Mouse (Mus musculus) heart, embryonic 16.5 days (tissue): ENCODE data around the gene Epop. TPM values are rescaled to one million over a fixed set of nuclear protein-coding genes. Genes with fewer than 3 reads are reported as not detected.
"Not testable (repeated sequence)": the region's sequence is repeated elsewhere in the genome, so short reads cannot be mapped to it uniquely, and the experiment has no call there.

Experiments used
- ATAC-seq: fragments of 200-750 bp; cut with Nextera tagmentation; replicated peaks from 2 replicates; pipeline ENCODE4 v1.8.0; 2017; ENCODE audit warnings: moderate number of reproducible peaks; ENCODE audit not compliant: insufficient read depth, low FRiP score; ENCODE audit errors: extremely low read depth
- H3K27ac ChIP-seq: fragments of 300-500 bp; sonication (generic); 2 replicates; pipeline ENCODE4 v1.5.1; 2014; ENCODE audit warnings: mild to moderate bottlenecking, low read length, control low read depth, moderate library complexity
- H3K27me3 ChIP-seq: fragments of 300-500 bp; sonication (generic); 2 replicates; pipeline ENCODE4 v1.6.1; 2014; ENCODE audit warnings: low read length, mixed read lengths; ENCODE audit not compliant: control insufficient read depth, insufficient read depth
- H3K36me3 ChIP-seq: fragments of 300-500 bp; sonication (generic); 2 replicates; pipeline ENCODE4 v1.6.1; 2014; ENCODE audit not compliant: control insufficient read depth, insufficient read depth
- H3K4me1 ChIP-seq: fragments of 300-500 bp; sonication (generic); 2 replicates; pipeline ENCODE4 v1.6.1; 2014; ENCODE audit warnings: low read length, mixed read lengths; ENCODE audit not compliant: control insufficient read depth, insufficient read depth
- H3K4me2 ChIP-seq: fragments of 300-500 bp; sonication (generic); 2 replicates; pipeline ENCODE4 v1.6.1; 2014; ENCODE audit warnings: low read depth, mild to moderate bottlenecking, control low read depth, low read length
- H3K4me3 ChIP-seq: fragments of 300-500 bp; sonication (generic); 2 replicates; pipeline ENCODE4 v1.5.1; 2014; ENCODE audit warnings: mild to moderate bottlenecking, control low read depth, low read length
- H3K9ac ChIP-seq: fragments of 300-500 bp; sonication (generic); 2 replicates; pipeline ENCODE4 v1.6.1; 2014; ENCODE audit warnings: low read length, control low read depth
- H3K9me3 ChIP-seq: fragments of 300-500 bp; sonication (generic); replicated peaks from 2 replicates; pipeline ENCODE4 v1.6.1; 2016; ENCODE audit warnings: low read length; ENCODE audit not compliant: control insufficient read depth
- WGBS: fragments of 180-500 bp; shearing (Covaris S2); extraction: QIAGEN DNeasy Blood & Tissue Kit; methylation state at CpG from one replicate; pipeline ENCODE4 v1.1.7; 2014; 5-methylcytosine and 5-hydroxymethylcytosine counted together
- polyA plus RNA-seq: library from polyadenylated mRNA; unstranded; fragments of >200 nt; fragmentation: Nextera tagmentation; extraction: Ambion mirVana; gene quantifications from 2 replicates; pipeline ENCODE4 v1.2.1, GENCODE M21; 2015

Epop gene
- polyA plus RNA-seq, 1 experiment from 2014 or later: 0.70 TPM

DNA sequence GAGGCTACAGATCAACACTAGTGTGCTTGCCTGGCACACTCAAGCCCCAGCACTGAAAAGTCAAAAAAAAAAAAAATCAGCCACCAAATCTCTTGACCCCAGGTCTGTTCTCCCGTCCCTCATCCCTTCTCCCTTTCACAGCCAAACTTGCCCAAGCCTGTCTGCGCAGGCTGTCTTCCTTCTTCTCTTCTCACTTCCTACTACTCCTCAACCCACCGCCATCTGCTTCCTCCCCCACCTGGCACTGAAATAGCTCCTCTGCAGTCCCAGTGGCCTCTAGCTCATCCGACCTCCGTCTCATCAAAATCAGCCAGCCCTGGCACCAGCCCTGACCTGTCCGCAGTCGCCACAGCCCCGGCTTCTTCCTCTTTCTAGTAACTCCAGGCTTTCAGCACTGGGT is 12.2 kb upstream of the Epop start:
- ATAC-seq: no peak
- Histone ChIP-seq H3K27ac (no peak overlapping the region), H3K36me3 (no peaks in the 10 kb centered on the region), H3K4me1 (no peaks in the 10 kb centered on the region), H3K9me3 (peaks cover 3% of the 10 kb centered on the region), H3K9ac (no peak overlapping the region), H3K4me3 (no peak overlapping the region), H3K27me3 (no peaks in the 10 kb centered on the region), H3K4me2 (no peak overlapping the region)
- WGBS: 40% methylated on average over 8 of the region's 8 CpGs

DNA sequence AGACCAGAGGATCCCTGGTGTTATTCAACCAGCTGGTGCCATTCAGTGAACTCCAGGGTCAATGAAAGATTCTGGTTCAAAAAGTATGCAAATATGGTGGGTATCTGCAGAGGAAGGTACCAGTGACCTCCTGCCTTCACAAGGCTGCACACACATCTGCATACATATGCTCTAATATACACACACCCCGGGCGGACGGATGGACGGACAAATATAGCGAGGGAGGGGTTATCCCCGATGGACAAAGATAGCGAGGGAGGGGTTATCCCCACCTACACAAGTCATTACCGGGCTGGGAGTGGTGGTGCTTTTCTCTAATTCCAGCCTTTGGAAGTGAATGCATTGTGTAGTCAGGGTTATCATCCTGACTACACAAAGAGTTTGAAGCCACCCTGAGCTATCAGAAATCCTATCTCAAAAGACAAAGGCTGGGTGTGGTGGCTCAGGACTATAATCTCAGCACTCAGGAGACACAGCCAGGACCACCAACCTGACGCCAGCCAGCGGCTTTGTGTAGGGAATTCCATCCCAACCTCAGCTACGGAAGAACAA is 6.0 kb upstream of the Epop start:
- Histone ChIP-seq H3K9ac (no peak overlapping the region), H3K9me3 (no peaks in the 10 kb centered on the region), H3K4me2 (no peak overlapping the region), H3K27ac (no peak overlapping the region), H3K4me3 (no peak overlapping the region), H3K36me3 (no peaks in the 10 kb centered on the region), H3K4me1 (no peaks in the 10 kb centered on the region), H3K27me3 (peaks cover 12% of the 10 kb centered on the region)
- 68% methylated on average over 11 of the region's 11 CpGs for WGBS
- no peak for ATAC-seq

DNA sequence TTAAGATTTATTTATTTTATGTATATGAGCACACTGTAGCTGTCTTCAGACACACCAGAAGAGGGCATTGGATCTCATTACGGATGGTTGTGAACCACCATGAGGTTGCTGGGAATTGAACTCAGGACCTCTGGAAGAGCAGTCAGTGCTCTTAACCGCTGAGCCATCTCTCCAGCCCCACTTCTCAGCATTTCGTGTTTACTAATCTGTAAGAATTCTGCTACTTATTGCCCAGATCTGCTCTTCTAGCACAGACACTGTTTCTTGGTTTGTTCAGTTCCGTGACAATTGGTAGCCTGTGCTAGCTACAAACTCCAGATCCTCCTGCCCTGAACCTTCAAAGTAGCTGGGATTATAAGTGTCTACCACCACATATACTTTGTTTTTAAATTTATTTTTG is 2.9 kb upstream of the Epop start:
- Histone ChIP-seq H3K27me3 (peaks cover 37% of the 10 kb centered on the region), H3K4me1 (peaks cover 13% of the 10 kb centered on the region; the same call in 1 of the 2 replicates)
- ATAC-seq, H3K4me3 ChIP-seq, H3K4me2 ChIP-seq, H3K27ac ChIP-seq, H3K9ac ChIP-seq, H3K36me3 ChIP-seq, H3K9me3 ChIP-seq: not testable (repeated sequence)
- WGBS: 80% methylated on average over 4 of the region's 4 CpGs

DNA sequence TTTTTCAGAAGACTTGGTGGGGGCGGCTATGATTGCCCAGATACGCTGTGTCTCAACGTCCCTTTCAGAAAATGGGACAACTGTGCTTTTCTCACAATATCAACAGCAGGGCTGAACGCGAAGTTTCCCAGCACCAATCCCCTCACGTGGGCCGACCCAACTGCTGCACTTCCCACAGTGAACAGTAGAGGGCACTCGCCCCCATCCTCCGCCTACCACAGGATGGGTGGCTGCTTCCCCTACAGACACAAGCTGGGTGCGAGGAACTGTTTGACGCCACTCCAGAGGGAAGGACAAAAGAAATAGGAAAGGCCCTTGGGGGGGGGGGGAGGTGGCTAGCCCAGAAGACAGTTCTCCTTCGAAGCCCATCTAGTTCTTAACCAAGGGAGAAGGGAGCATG is 2.4 kb upstream of the Epop start:
- 6% methylated on average over 12 of the region's 12 CpGs for WGBS
- ATAC-seq: 0 out of 2 replicates have a peak, but pooled peaks have one; percentile 4
- no peak overlapping the region for H3K4me2 ChIP-seq

DNA sequence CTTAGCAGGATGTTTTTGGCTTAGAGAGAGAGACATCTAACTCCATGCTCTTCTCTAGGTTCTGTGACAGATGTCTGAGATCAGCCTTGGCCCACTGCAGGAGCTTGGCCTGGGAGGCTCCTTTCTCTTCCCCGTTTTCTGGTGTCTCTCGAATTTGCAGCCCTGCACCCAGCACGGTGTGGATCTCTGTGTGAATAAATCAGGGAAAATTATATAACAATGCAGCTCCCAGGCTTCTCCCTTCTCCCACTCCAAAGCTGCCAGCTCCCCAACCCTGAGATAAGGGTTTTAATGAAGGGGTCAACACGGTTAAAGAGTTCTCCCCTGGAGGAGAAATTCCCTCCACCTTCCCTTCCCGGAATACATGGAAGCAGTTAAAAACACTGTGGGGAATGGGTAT is 2.0 kb upstream of the Epop start:
- WGBS: 14% methylated on average over 5 of the region's 5 CpGs
- peaks cover 46% of the 10 kb centered on the region for H3K27me3 ChIP-seq

More for the DNA sequence above, 2.4 kb upstream of the Epop start:
- Histone ChIP-seq H3K27ac (no peak overlapping the region), H3K9me3 (no peaks in the 10 kb centered on the region), H3K4me3 (no peak overlapping the region), H3K36me3 (no peaks in the 10 kb centered on the region), H3K4me1 (peaks cover 13% of the 10 kb centered on the region; the same call in 1 of the 2 replicates), H3K27me3 (peaks cover 42% of the 10 kb centered on the region), H3K9ac (no peak overlapping the region)

DNA sequence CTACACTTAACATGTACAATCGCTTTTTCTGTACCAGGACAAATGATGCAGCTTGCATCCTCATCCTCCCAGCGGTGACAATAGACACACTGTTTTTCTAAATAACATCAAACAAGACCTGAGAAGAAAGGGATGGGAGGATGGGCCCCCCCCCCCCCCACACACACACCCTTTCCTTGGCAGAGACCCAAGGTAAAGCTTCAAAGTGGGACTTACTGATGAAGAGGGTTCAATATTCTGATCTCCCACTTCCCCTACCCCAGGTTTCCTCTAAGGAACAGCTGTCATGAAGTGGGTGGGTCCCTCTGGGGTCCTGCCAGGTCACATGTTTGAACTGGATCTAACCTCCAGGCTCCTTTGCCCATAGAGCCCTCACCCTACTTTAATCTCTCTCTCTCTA is 1.5 kb upstream of the Epop start:
- H3K4me1 ChIP-seq: peaks cover 13% of the 10 kb centered on the region; the same call in 1 of the 2 replicates
- no peaks in the 10 kb centered on the region for H3K36me3 ChIP-seq
- H3K9ac ChIP-seq: no peak overlapping the region
- H3K4me3 ChIP-seq: no peak overlapping the region
- no peak overlapping the region for H3K27ac ChIP-seq
- H3K4me2 ChIP-seq: no peak overlapping the region
- WGBS: 26% methylated on average over 2 of the region's 2 CpGs
- H3K9me3 ChIP-seq: no peaks in the 10 kb centered on the region
- H3K27me3 ChIP-seq: peaks cover 50% of the 10 kb centered on the region
- ATAC-seq: no peak

More for the DNA sequence above, 2.0 kb upstream of the Epop start:
- Histone ChIP-seq H3K9me3 (no peaks in the 10 kb centered on the region), H3K36me3 (no peaks in the 10 kb centered on the region), H3K4me2 (no peak overlapping the region), H3K9ac (no peak overlapping the region), H3K27ac (no peak overlapping the region), H3K4me1 (peaks cover 13% of the 10 kb centered on the region; the same call in 1 of the 2 replicates), H3K4me3 (no peak overlapping the region)
- ATAC-seq: no peak

DNA sequence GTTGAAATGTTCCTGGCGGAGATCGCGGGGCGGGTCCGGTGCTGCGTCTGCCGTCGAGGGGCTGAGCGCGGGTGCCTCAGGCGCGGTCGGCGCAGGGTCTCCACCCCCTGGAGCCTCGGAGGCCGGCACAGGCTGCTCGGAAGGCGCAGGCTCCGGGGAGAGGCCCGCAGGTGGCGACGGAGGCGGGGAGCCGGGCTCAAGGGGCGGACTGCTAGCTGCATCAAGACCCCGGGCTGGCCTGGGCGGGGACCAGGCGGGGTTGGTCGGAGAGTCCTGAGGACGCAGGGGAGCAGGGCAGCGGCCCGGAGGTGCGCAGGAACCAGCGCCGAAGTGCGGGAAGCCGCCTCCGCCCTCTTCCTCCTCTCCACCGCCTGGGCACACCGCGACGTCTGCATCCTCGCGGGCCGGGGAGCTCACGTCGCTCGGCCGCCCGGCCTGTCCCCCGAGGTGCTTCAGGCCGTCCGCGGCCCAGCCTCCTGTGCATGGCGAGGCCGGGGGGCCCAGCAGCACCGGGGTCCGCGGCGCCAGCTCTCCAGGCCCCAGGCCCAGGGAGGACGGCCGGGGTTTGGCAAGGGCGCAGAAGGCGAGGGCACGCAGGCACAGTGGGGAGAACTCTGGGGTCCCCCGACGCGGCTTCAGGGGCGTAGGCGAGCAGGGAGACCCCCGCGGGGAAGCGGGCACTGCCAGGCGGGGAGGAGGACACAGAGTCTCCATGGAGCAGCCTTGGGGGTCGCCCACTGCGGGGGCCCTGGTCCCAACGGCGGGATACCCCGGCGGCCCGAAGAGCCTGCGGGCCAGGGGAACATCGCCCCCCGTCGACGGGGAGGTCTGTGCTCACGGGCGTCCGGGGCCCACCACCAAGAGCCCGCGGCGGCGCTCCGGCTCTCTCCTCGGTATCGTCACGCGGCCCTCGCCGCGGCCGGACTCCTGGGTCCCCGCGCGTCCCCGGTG is 659 bp downstream of the Epop start:
- under 1% methylated on average over 91 of the region's 106 CpGs for WGBS
- Histone ChIP-seq H3K4me2 (peak overlapping the region; percentile 92), H3K9ac (peak overlapping the region; percentile 71), H3K36me3 (no peaks in the 10 kb centered on the region), H3K4me3 (peak overlapping the region; percentile 74), H3K4me1 (peaks cover 13% of the 10 kb centered on the region; the same call in 1 of the 2 replicates), H3K27me3 (peaks cover 71% of the 10 kb centered on the region), H3K9me3 (no peaks in the 10 kb centered on the region), H3K27ac (no peak overlapping the region)
- peak; percentile 12; the same call in 1 of the 2 replicates for ATAC-seq

DNA sequence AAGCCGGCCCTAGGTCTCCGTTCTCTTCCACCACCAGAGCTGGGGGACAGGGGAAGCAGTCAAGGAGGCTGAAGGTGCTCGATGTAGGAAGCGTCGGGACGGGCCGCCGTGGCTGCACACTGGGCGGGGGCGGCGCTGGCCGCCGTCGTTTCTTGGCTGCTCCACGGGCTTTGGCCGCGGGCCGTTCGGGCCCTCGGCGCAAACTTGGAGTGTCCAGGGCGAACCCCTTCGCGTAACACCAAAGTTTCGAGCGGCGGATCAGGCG is 1.3 kb downstream of the Epop start:
- Histone ChIP-seq H3K9ac (no peak overlapping the region), H3K4me1 (peaks cover 13% of the 10 kb centered on the region; the same call in 1 of the 2 replicates), H3K4me3 (peak overlapping the region; percentile 74), H3K27ac (no peak overlapping the region), H3K27me3 (peaks cover 76% of the 10 kb centered on the region), H3K9me3 (no peaks in the 10 kb centered on the region), H3K36me3 (no peaks in the 10 kb centered on the region), H3K4me2 (peak overlapping the region; percentile 92)
- WGBS: under 1% methylated on average over 28 of the region's 28 CpGs
- ATAC-seq: no peak
